Mouse (Mus musculus) adrenal gland, postnatal 25 days (tissue): ENCODE measurements at regions not wholly inside any gene's neighbourhood (a gene's known extent, or its start where the extent isn't known, plus 50 kb on each side); places are given as distances from the start of the nearest gene placed in this dataset.

Source experiments
- DNase-seq: peaks from one replicate; pipeline ENCODE4 v3.0.0; 2021; ENCODE audit warnings: mixed read lengths

GRCm38 (mm10) chr4:142773651-142774151, 439.1 kb downstream of the Prdm2 start:
- peak; percentile 36 for DNase-seq

- peak; percentile 25 for DNase-seq
Observed at GRCm38 (mm10) chr4:142772751-142773455, 439.9 kb downstream of the Prdm2 start.

- no peak for DNase-seq
Observed at GRCm38 (mm10) chr4:142771520-142772150, 441.2 kb downstream of the Prdm2 start.

- no peak for DNase-seq
Observed at GRCm38 (mm10) chr4:142770177-142770576, 442.6 kb downstream of the Prdm2 start.

GRCm38 (mm10) chr4:142767665-142768064, 445.1 kb downstream of the Prdm2 start:
- DNase-seq = no peak

- DNase-seq = no peak
Observed at GRCm38 (mm10) chr4:142761577-142761976, 451.2 kb downstream of the Prdm2 start.

- DNase-seq = no peak
Observed at GRCm38 (mm10) chr4:142758102-142758501, 454.7 kb downstream of the Prdm2 start.

GRCm38 (mm10) chr4:142756332-142756731, 456.5 kb downstream of the Prdm2 start:
- DNase-seq = no peak

- no peak for DNase-seq
Observed at GRCm38 (mm10) chr4:142749918-142750317, 462.9 kb downstream of the Prdm2 start.

GRCm38 (mm10) chr4:142723554-142723907, 484.3 kb upstream of the Kazn start:
- DNase-seq = no peak

GRCm38 (mm10) chr4:142722845-142723553, 483.8 kb upstream of the Kazn start:
- DNase-seq = no peak

- no peak for DNase-seq
Observed at GRCm38 (mm10) chr4:142701606-142702005, 462.4 kb upstream of the Kazn start.

GRCm38 (mm10) chr4:142694926-142695325, 455.7 kb upstream of the Kazn start:
- peak; percentile 26 for DNase-seq

- no peak for DNase-seq
Observed at GRCm38 (mm10) chr4:142688241-142688640, 449.0 kb upstream of the Kazn start.

- DNase-seq = no peak
Observed at GRCm38 (mm10) chr4:142677426-142677825, 438.2 kb upstream of the Kazn start.

- peak; percentile 3 for DNase-seq
Observed at GRCm38 (mm10) chr4:142674641-142675465, 435.7 kb upstream of the Kazn start.

GRCm38 (mm10) chr4:142671872-142672458, 432.8 kb upstream of the Kazn start:
- DNase-seq = no peak

- no peak for DNase-seq
Observed at GRCm38 (mm10) chr4:142664781-142665180, 425.6 kb upstream of the Kazn start.

GRCm38 (mm10) chr4:142658156-142658555, 419.0 kb upstream of the Kazn start:
- DNase-seq = no peak

GRCm38 (mm10) chr4:142641069-142641468, 401.9 kb upstream of the Kazn start:
- no peak for DNase-seq

- DNase-seq = no peak
Observed at GRCm38 (mm10) chr4:142639340-142639733, 400.1 kb upstream of the Kazn start.
